Mouse (Mus musculus) embryo, embryonic 9.5 days (tissue): ENCODE measurements around the gene Arpc2.
"Not testable (repeated sequence)": the region's sequence is repeated elsewhere in the genome, so short reads cannot be mapped to it uniquely, and the experiment has no call there.

Experiments
- DNase-seq: peaks from one replicate; pipeline ENCODE4 v3.0.0-alpha.2; 2017; ENCODE audit errors: extremely low spot score

Arpc2 gene

DNA sequence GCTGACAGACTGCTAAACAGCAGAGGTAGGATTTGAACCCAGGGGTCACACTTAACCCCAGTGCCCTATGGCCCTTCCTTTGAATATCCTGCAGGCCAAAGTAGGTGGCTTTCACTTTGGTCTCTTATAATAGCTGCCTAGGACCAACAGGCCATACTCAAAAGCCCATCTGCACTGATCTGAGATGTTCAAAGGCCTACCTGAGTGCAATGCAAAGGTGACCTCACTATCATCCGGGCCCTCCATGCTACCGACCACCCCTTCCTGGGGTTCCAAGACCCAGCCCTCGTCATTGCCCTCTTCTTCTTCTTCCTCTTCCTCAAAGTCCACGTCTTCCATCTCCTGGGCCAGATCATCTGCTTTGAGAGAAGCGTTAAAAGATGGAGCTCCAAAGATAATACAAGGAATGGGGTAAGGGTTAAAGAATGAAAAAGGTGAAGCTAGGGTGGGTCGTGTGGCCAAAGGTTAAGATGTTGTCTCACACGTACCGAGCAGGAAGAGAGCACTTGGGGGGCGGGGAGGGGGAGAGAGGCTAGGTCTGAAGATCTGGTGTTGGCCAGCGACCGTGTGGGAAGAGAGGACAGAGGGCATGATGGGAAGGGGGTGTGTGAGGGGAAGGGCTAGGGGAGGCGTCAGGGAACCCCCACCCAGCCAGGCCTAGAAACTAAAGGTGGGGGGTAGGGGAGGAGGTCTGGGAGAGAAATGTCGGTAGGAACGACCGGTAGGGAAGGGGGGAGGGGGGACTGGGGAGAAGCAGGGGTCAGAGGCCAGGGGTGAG is 48.0 kb downstream of the Arpc2 start:
- peak; percentile 68 for DNase-seq

DNA sequence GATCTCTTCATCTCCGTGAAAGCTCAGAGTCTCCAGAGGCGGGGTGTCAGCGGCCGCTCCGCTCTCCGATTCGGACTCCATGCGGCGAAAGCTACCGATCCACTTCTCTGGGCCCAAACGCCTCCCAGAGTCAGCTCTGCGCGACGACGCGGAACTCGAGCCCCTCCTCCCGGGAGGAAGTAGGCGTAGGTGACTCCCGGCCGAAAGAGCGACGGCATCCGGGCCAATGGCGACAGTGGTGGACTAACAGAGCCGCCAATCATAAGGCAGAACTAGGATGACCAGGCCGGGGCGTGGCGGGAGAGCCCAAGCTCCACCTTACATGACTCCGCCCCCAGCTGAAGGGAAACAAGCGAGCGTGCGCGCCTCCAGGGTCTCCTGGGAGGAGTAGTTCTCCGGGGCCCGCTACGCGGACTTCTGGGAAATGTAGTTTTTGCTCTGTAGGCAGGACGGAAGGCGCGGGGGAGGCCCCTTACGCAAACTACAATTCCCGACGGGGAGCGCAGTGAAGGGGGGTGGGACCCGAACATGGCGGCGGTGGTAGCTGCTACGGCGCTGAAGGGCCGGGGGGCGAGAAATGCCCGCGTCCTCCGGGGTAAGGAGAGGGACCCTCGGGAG is 48.8 kb downstream of the Arpc2 start, which contains the start of the genes Aamp and Pnkd:
Gene Aamp (minus strand): TSS at position 196 of the 618 bp plus-strand sequence.
Gene Pnkd (plus strand): TSS at position 388 of the 618 bp plus-strand sequence.
- peak; percentile 99 for DNase-seq

DNA sequence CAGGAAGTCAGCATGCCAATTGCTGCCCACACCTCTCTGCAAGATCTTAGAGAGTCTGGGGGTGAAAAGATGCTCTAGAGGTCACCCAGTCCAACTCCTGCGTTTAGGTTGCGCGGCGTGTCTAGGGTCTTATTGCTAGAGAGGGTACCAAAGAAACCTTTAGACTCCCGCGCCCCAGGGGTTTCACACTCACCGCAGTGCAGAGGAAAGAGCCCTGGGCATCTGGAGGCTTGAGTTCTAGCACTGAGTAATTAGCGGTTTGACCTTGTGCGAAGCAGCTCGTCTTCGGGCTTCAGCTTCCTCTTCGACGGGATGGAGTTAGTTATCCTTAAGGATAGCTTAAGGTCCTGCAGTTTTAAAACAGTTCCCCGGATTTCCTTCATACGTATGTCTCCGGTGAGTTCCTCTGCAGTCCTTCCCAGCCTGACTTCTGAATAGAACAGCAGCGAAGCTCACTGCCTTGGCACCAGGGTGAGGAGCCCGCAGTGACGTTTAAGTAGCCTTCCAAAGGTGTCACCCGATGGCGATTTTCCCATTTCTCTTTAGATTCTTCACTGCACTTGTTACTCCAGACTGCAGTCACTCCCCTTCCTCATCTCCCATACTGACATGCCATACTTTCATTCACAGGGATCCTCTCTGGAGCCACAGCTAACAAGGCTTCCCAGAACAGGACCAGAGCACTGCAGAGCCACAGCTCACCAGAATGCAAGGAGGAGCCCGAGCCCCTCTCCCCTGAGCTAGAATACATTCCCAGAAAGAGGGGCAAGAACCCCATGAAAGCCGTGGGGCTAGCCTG is 49.5 kb downstream of the Arpc2 start:
- DNase-seq: no peak

DNA sequence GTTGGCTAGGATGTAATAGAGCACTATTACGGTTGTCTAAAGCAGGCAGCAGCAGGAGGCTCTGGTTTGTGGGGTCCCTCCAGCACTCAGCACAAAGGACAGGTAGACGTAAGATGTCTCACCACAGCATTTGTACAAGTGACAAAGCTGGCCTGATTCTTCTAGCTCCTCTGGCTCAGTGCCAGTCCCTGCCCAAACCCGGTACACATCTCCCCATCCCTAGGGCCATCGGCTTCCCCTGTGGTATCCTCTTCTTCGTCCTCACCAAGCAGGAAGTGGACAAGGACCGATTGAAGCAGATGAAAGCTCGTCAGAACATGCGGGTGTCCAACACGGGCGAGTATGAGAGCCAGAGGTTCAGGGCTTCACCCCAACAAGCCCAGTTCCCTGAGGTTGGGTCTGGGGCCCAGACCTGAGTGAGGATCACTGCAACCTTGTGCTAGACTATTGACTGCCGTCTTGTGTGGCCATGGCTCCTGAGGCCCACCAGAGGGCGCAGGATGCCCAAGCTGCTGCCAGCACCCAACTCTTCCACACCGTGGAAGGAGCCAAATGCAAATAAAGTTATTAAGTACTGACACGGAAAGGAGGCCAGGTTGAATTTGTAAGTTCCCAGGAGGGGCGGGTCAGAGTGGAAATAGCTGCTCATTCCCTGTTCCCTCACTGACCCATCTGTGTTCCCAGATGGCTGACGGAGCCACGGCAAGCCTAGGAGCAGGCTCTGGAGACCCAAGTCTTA is 51.2 kb downstream of the Arpc2 start:
- not testable (repeated sequence) for DNase-seq

DNA sequence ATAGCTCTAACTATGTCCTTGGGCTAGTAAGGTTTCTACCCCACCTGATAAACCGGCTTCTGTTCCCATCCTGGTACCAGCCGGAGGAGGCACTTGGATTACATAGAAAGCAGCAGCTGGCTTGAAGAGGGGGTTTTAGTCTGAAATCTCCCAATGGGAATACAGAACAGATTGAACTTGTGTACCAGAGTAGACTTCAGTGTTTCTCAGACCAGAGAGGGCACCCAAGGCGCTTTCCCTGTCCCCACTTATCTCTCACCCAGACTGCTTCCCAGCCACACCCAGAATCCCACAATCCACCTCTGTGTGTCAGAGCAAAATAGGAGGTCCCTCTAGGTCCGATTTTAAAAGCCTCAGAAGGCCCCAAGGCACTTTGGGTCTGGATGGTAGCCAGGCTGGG is 52.4 kb downstream of the Arpc2 start:
- no peak for DNase-seq

- DNase-seq: no peak
Measured at GRCm38 (mm10) chr1:74289248-74289647, 53.4 kb downstream of the Arpc2 start.

DNA sequence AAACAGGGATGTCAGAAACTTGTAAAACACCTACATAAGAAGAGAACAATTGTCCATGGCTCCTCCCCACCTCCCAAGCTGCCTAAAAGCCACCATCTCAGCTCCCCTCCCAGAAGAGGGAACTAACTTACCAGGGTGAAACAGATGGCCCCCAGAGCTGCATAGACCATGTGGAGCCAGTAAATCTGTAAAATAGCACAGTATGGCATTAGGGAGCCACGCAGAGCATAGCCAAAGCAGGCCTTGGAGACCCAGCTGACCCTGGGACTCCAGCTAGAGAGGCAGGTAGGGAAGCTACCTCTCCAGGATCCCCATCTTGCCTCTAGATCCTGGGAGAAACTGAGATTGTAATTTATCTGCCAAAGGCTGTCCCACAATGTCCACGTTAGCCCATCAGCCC is 53.9 kb downstream of the Arpc2 start:
- DNase-seq: no peak

DNA sequence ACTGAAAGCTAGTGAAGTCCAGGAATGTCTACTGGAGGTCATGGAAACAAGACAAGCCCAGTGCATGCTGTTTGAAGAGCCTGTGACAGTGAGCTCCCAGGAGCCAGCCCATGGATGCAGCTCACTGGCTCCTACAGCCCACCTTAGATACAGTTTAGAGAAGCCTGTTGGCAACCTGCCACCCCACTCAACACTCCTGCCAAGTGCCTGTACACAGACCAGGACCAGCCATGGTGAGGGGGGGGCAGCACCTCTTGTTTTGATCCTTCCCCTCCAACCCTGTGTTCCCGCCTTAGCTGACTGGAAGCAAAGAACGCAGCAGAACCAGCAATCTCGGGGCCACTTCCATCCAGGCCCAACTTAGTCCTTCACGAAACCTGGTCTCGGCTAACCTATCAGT is 54.3 kb downstream of the Arpc2 start:
- DNase-seq: no peak

DNA sequence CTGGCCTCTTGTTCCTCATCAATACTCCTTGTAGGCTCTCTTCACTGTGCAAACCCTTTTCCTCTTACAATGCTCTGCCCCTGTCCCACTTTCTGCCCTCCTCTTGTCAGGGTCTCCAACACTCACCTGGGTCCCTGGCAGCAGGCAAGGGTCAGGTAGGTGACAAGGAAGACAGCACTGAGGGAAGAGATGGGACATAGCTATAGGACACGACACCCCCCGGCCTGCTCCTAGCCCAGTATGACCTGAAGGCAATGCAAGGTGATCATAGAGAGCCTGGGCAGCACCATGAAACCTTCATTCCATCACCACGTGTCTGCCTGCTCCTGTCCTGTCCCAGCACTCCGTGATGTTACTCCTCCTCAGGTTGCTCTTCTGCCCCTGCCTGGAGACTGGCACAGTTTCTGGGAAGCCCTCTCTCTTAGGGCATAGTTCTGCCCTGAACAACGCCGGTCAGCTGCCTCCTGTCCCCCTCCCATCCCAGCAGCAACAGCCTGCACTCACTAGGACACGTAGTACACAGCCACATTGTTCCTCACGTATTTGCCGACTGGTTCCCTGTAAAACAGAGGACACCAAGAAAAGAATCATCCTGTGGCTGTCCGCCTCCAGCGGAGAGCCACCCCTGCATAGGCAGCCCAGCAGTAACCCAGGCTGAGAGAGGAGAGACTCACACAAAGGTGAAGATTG is 56.6 kb downstream of the Arpc2 start:
- no peak for DNase-seq

DNA sequence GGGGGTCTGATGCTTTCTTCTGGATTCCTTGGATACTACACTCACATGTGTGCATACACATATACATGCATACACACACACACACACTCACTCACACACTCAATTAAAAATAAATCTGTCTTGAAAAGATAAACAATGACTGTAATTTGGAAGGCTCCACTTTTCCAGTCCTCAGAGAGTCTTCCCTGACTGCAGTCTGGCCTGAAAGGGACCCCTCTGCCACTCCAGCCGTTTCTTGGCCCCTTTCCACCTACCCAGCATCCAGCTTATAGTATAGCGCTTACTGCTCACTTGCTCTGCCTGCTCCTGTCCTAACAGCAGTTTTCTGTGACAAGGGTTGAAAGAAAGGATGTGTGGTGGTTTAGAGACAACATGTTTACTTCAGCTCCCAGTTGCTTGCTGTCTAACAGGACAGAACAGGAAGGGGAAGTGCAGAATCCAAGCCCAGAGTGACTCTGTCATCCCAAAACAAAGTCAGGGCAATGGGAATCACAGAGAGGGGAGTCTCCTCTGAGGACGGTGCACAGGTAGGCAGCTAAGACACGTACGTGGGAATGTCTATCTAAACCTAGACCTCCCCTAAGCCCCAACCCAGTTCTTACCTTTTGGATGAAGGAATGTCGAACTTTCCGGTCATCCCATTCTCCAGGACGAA is 57.5 kb downstream of the Arpc2 start:
- DNase-seq: no peak

- DNase-seq: no peak
Measured at GRCm38 (mm10) chr1:74294090-74294643, 58.3 kb downstream of the Arpc2 start.

- DNase-seq: no peak
Measured at GRCm38 (mm10) chr1:74294733-74295455, 59.0 kb downstream of the Arpc2 start.

- DNase-seq: peak; percentile 58
Measured at GRCm38 (mm10) chr1:74295456-74296171, 59.7 kb downstream of the Arpc2 start.

DNA sequence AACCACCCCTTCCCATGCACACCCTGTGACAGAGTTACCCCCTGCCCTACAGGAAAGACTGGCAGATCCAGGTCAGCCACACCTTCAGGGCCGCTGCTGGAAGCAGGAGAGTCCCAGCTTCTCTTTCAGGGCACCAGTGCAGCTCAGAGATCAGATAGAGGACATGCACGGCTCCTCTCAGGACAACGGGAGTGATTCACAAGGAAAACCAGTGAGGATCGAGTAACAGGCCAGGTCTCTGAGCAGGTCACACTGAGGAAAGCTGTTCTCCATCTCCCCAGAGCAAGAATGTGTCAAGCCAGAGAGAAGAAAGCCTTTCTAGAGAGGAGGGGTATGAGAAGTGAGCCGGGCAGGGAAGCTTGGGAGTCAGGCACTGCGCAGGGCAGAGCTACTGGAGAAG is 60.6 kb downstream of the Arpc2 start:
- no peak for DNase-seq

DNA sequence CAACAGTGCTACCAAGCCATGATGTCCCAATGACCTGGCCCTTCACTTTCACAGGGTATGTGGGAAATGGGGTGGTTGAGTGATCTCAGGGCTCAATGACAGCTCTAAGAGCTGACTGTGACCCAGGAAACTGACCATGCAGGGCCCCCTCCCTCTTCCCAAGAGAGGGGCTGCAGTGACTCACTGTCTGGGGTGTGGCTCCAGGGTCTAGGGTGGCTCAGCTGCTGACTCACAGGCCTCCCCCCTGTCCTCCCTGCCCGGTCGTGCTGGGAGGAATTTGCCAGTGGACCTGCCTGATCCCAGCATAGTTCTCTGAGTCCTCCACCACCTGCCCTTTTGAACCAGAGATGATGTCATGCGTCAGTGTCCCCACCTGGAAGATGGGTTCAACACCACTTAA is 61.4 kb downstream of the Arpc2 start:
- DNase-seq: no peak

DNA sequence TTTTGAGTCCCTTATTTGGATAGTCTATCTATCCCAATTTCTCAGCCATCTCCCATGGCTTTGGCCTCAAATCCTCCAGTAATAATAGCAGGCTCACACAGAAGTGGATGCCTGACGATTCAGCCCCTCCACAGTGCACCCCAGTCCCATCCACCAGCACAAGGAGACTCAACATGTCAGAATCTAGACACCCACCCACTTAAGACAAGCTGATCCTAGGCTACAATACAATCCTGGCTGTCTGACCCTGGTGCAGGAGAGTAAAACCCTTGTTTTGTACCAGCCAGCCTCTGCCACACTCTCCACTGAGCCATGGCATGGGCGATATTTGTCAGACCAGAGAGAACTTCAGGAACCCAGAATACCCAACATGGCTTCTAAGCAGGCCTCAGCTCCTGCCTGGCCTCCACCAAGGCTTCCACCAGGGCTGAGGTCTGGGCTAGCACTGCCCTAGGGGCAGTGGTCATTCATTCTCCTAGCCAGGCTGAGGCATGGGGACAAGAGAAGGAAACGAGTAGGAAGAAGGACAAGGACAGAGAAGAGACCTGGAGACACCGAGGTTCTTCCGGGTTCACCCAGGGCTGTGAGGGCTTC is 62.4 kb downstream of the Arpc2 start:
- no peak for DNase-seq

- no peak for DNase-seq
Measured at GRCm38 (mm10) chr1:74298996-74299395, 63.1 kb downstream of the Arpc2 start.

GRCm38 (mm10) chr1:74300347-74301110 is 64.6 kb downstream of the Arpc2 start:
- DNase-seq: no peak
